Mouse (Mus musculus) adrenal gland, adult 2 months (tissue): Measurements from ENCODE around the gene Gpalpp1. TPM values are rescaled to one million over a fixed set of nuclear protein-coding genes. Genes with fewer than 3 reads are reported as not detected.

Experiments used
- polyA plus RNA-seq: library from polyadenylated mRNA; depleted of rRNA; stranded (reverse); fragments of >200 nt; gene quantifications from 2 replicates; pipeline ENCODE4 v1.2.3, GENCODE M21; 2012; rRNA removed
- total RNA-seq, 2 experiments: library from RNA; stranded (reverse); gene quantifications; 2 replicates each; pipeline ENCODE4 v1.2.3; 2021

The Gpalpp1 gene
- total and polyA plus RNA-seq, 3 experiments = 1.6 to 19.6 (median 18.9) TPM

Other genes with a start within 250 kb of the Gpalpp1 start
- not detected for gene Kctd4, start 155.8 kb downstream of the Gpalpp1 start, total RNA-seq
- not detected in 2 replicates for gene Kctd4, start 155.8 kb downstream of the Gpalpp1 start, polyA plus RNA-seq
- 10 to 100 TPM; 21.4 to 24.0 TPM for gene Gtf2f2, start 99.9 kb downstream of the Gpalpp1 start, total RNA-seq
- gene Gtf2f2, start 99.9 kb downstream of the Gpalpp1 start, polyA plus RNA-seq = 1.3 and 2.5 TPM in 2 replicates
- gene Nufip1, start 131 bp upstream of the Gpalpp1 start, total RNA-seq = 1 to 10 TPM; 6.9 to 8.2 TPM
- 6.8 and 7.7 TPM in 2 replicates for gene Nufip1, start 131 bp upstream of the Gpalpp1 start, polyA plus RNA-seq